Comparison of ENCODE assay signal across 9 mouse cellular contexts in the genomic region with DNA sequence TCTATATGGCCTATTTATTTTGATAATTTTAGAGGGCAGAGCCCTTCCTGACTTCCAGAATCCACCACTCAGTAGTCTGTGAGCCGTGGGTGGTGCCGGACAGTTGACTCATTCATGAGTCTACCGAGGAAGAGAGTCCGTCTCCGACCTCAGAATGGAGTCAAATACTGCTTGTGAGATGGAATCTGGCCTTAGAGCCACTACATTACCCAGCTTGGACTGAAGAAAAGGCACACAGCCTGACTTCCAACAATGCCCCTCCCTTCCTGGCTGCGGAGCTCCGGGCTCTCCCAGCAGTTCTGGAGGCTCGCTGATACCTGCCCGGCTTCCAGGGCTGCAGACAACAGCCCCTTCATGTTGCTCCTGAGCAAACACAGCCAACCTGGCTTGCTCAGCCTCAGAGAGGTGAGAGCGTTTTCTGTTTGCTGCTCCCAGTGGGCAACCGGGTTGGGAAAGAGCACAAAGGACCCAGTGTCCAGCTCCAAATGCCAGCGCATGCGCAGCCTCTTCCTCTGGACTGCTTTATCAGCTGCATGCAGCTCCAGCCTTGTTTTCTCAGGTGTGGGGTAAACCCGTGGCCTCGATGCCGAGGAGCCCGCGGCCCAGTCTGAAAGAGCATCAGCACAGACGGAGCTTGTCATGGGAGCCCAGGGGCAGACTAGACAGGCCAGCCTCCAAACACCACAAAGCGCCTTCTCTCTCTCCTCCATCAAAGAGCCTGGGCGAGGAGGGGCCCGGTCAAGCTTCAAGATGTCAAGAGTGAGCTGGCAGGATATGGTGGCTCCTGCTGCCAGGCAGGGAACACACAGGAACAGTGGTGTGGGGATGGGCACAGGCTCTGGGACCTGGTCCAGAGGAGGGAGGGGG. TPM values are rescaled to one million over a fixed set of nuclear protein-coding genes. Genes with fewer than 3 reads are reported as not detected.
A peak's percentile ranks its signal among the peaks of the same experiment; 100 is the strongest.
DNase-seq lines count a peak whose midpoint lies in the region; TF ChIP-seq lines count a peak whose summit lies in the region.
"Had no signal": no experiment of that assay in that cellular context is flagged by ENCODE, and none has a peak within 500 bp of the region (broad histone marks: within the 10 kb centered on the region; RNA-seq: fewer than 3 reads in every experiment).

No protein-coding gene starts in this region.

- intact Hi-C loops in heart, adult 2 months (cut with DNase I) = no loop called here
- intact Hi-C loops in left cerebral cortex, postnatal 14 days (cut with DNase I) = no loop called here
- intact Hi-C loops in gastrocnemius, postnatal 36 days (cut with DNase I) = no loop called here

- no peak for TF ChIP-seq CTCF in heart, adult 2 months (IDR thresholded peaks at IDR 0.05)

- H3K27me3 ChIP-seq in heart, adult 2 months (ENCODE audit: control insufficient read depth, insufficient read depth, low read length) = no peaks in the 10 kb centered on the region

- DNase-seq in NIH3T3 (ENCODE audit: low read depth) = peak; percentile 77
- DNase-seq in cerebellum, postnatal 14 days = peak; percentile 83 to 84
- DNase-seq in heart, adult 2 months = peak; percentile 56 to 57
- peak; percentile 26 for DNase-seq in kidney, adult 11 months
- peak; percentile 54 to 60 for DNase-seq in left cerebral cortex, postnatal 14 days (ENCODE audit: low spot score in 2 of 2)
- DNase-seq in mesoderm, embryonic 11.5 days (ENCODE audit: low read depth, low spot score) = peak; percentile 89
- peak; percentile 32 for DNase-seq in urinary bladder, adult 2 months (ENCODE audit: low spot score)
- no peak for DNase-seq in gastrocnemius, postnatal 36 days

- WGBS in heart, adult 2 months = 24% methylated on average over 22 of the region's 22 CpGs

- H3K4me3 ChIP-seq in heart, adult 2 months = peak overlapping the region; percentile 33; the same call in 1 of the 2 replicates
- H3K4me3 ChIP-seq: megakaryocyte, embryonic 14.5 days had no signal

- no peaks in the 10 kb centered on the region for H3K79me2 ChIP-seq in heart, adult 2 months (replicated peaks; ENCODE audit: control insufficient read depth, insufficient read depth, low read length)

- peak overlapping the region; percentile 55 for H3K27ac ChIP-seq in heart, adult 2 months

- no peaks in the 10 kb centered on the region for H3K36me3 ChIP-seq in heart, adult 2 months (ENCODE audit: control insufficient read depth, insufficient read depth, low read length)

- TF ChIP-seq EP300 in heart, adult 2 months (IDR thresholded peaks at IDR 0.05; ENCODE audit: insufficient read depth, low read depth, low read length) = no peak

- peaks cover 13% of the 10 kb centered on the region for H3K4me1 ChIP-seq in heart, adult 2 months (ENCODE audit: control insufficient read depth, insufficient read depth, low read length)

- peak overlapping the region; percentile 25; the same call in 1 of the 2 replicates for H3K9ac ChIP-seq in heart, adult 2 months (ENCODE audit: low read depth, low read length)

- no peak for TF ChIP-seq POLR2A in heart, adult 2 months (IDR thresholded peaks at IDR 0.05; ENCODE audit: insufficient read depth, low read depth, low read length)

RNA-seq across cellular contexts. Expression of a gene that starts 39.0 kb away (rescaled TPM):
- total RNA-seq in heart, adult 2 months (2021) = under 1 TPM; 0.13 to 0.39 TPM
- polyA plus RNA-seq in heart, adult 2 months (2012; rRNA removed) = 0.78 and 0.85 TPM in 2 replicates
- total RNA-seq in left cerebral cortex, postnatal 14 days (2021) = 1 to 10 TPM; 1.7 to 2.2 TPM
- 1.4 and 1.8 TPM in 2 replicates for polyA plus RNA-seq in urinary bladder, adult 2 months (2012; rRNA removed)
- under 1 TPM in 1 of 2 experiments, not detected in 1; 0.15 TPM for total RNA-seq in gastrocnemius, postnatal 36 days (2021)

Comparison
In these comparisons a context has a peak if more than half of its experiments do, and no peak if none do; other contexts are left out.
1. DNase-seq: peak in NIH3T3 (single experiment), cerebellum, postnatal 14 days (2 of 2), heart, adult 2 months (2 of 2), kidney, adult 11 months (single experiment), left cerebral cortex, postnatal 14 days (2 of 2), mesoderm, embryonic 11.5 days (single experiment) and urinary bladder, adult 2 months (single experiment); none in gastrocnemius, postnatal 36 days (0 of 2).